Mouse (Mus musculus): ENCODE data around the gene Syn2.

Gene Syn2

GRCm38 (mm10) chr6:115134501-115135331 lies at the start of gene Syn2:
TSS of gene Syn2 (plus strand) at chr6:115134902.
- DNase-seq: peak; percentile 57

- no peak for DNase-seq
Observed at GRCm38 (mm10) chr6:115085274-115085841, 49.3 kb upstream of the Syn2 start.

- no peak for DNase-seq
Observed at GRCm38 (mm10) chr6:115088314-115089106, 46.2 kb upstream of the Syn2 start.

GRCm38 (mm10) chr6:115091737-115092136 lies 43.0 kb upstream of the Syn2 start:
- DNase-seq: no peak

- no peak for DNase-seq
Observed at GRCm38 (mm10) chr6:115102542-115102941, 32.2 kb upstream of the Syn2 start.

- DNase-seq: no peak
Observed at GRCm38 (mm10) chr6:115111426-115111825, 23.3 kb upstream of the Syn2 start.

- DNase-seq: no peak
Observed at GRCm38 (mm10) chr6:115122181-115122580, 12.5 kb upstream of the Syn2 start.

GRCm38 (mm10) chr6:115123262-115124201 lies 11.2 kb upstream of the Syn2 start:
- DNase-seq: no peak

- no peak for DNase-seq
Observed at GRCm38 (mm10) chr6:115124675-115125357, 9.9 kb upstream of the Syn2 start.

- no peak for DNase-seq
Observed at GRCm38 (mm10) chr6:115125358-115125720, 9.4 kb upstream of the Syn2 start.

GRCm38 (mm10) chr6:115126232-115126785 lies 8.4 kb upstream of the Syn2 start:
- DNase-seq: no peak

- no peak for DNase-seq
Observed at GRCm38 (mm10) chr6:115126851-115127250, 7.9 kb upstream of the Syn2 start.

- no peak for DNase-seq
Observed at GRCm38 (mm10) chr6:115127255-115127824, 7.4 kb upstream of the Syn2 start.

- no peak for DNase-seq
Observed at GRCm38 (mm10) chr6:115135332-115135649, 589 bp downstream of the Syn2 start.

GRCm38 (mm10) chr6:115136156-115136555 lies 1.5 kb downstream of the Syn2 start:
- DNase-seq: no peak

GRCm38 (mm10) chr6:115141446-115141845 lies 6.7 kb downstream of the Syn2 start:
- no peak for DNase-seq

GRCm38 (mm10) chr6:115161175-115161574 lies 26.5 kb downstream of the Syn2 start:
- no peak for DNase-seq

- no peak for DNase-seq
Observed at GRCm38 (mm10) chr6:115165863-115166470, 31.3 kb downstream of the Syn2 start.

GRCm38 (mm10) chr6:115168921-115169320 lies 34.2 kb downstream of the Syn2 start:
- no peak for DNase-seq

GRCm38 (mm10) chr6:115169518-115169917 lies 34.8 kb downstream of the Syn2 start:
- no peak for DNase-seq

- DNase-seq: no peak
Observed at GRCm38 (mm10) chr6:115174845-115175244, 40.1 kb downstream of the Syn2 start.

Data from kidney, adult 11 months (tissue).